Mouse (Mus musculus): ENCODE data around the gene Syn3.

- no peak for TF ChIP-seq POLR2A (IDR thresholded peaks at IDR 0.05; ENCODE audit: borderline replicate concordance, insufficient read depth, low read length)
- no peak for TF ChIP-seq CTCF (IDR thresholded peaks at IDR 0.05; ENCODE audit: borderline replicate concordance, insufficient read depth, low read depth, low read length)
Observed at GRCm38 (mm10) chr10:86299795-86300194, 198.9 kb downstream of the Syn3 start.
